Mouse (Mus musculus): ENCODE measurements at regions not wholly inside any gene's neighbourhood (a gene's known extent, or its start where the extent isn't known, plus 50 kb on each side); places are given as distances from the start of the nearest gene placed in this dataset.
"Not testable (repeated sequence)": the region's sequence is repeated elsewhere in the genome, so short reads cannot be mapped to it uniquely, and the experiment has no call there.

DNA sequence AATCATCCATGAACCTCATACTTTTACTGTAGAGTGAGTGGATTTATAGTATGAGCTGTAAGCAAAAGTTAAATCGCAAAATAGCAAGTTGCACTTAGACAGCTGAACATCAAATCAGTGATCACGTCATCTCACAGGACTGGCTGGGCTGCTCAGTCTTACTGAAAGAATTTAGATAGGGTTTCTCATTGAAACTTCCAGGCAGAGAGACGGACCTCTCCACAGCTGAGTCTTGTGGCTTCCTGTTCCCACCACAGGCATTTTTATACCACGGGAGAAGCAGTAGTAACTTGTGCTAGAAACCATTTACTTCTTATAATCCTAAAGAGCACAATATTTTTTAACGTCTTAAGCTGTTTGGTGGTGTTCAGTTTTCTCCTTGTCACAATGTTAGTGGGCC, 369.5 kb downstream of the Tlr4 start:
- TF ChIP-seq ELF1 (IDR thresholded peaks at IDR 0.05; ENCODE audit: low read depth, low read length) (no peak), CHD2 (IDR thresholded peaks at IDR 0.05; ENCODE audit: low read length) (no peak), ZC3H11A (IDR thresholded peaks at IDR 0.05; ENCODE audit: low read depth, low read length) (no peak), USF2 (conservative IDR thresholded peaks at IDR 0.05; ENCODE audit: low read depth, low read length) (no peak), POLR2AphosphoS2 (IDR thresholded peaks at IDR 0.05; ENCODE audit: low read depth, low read length) (no peak), JUN (IDR thresholded peaks at IDR 0.05; ENCODE audit: insufficient read depth, low read depth, low read length) (no peak), MYC (IDR thresholded peaks at IDR 0.05; ENCODE audit: low read depth, low read length) (no peak), ETS1 (conservative IDR thresholded peaks at IDR 0.05; ENCODE audit: low read depth, low read length) (no peak), ZNF384 (IDR thresholded peaks at IDR 0.05; ENCODE audit: low read depth, low read length) (no peak), GABPA (IDR thresholded peaks at IDR 0.05; ENCODE audit: insufficient replicate concordance, low read depth, low read length) (no peak), BHLHE40 (IDR thresholded peaks at IDR 0.05; ENCODE audit: low read depth, low read length) (no peak), JUND (conservative IDR thresholded peaks at IDR 0.05; ENCODE audit: low read depth, low read length) (no peak)
- in situ Hi-C loops (cut with MboI; ENCODE audit: low pct_ligation_motif_present, low pct_unique_long_range_greater_than_20kb, low sequenced_read_pairs) (no loop called here), dilution Hi-C loops (cut with MboI; ENCODE audit: extremely low pct_ligation_motif_present, extremely low pct_unique_long_range_greater_than_20kb, low sequenced_read_pairs) (no loop called here)
- no peak for DNase-seq (ENCODE audit: extremely low read depth)
- Histone ChIP-seq H3K36me3 (replicated peaks in 1 of 2; ENCODE audit: control insufficient read depth in 1 of 2, insufficient read depth in 1 of 2, low read length in 1 of 2) (no peaks in the 10 kb centered on the region), H3K27ac (ENCODE audit: insufficient read depth, low read depth) (no peak overlapping the region), H3K9me3 (replicated peaks; ENCODE audit: low read length) (peaks cover 8% of the 10 kb centered on the region), H3K4me3 (replicated peaks in 1 of 3; ENCODE audit: low read depth in 2 of 3, low read length in 2 of 3, poor library complexity in 1 of 3) (no peak overlapping the region), H3K79me2 (replicated peaks; ENCODE audit: control insufficient read depth, extremely low read depth, insufficient read depth, poor library complexity, severe bottlenecking) (no peaks in the 10 kb centered on the region), H3K4me1 (ENCODE audit: control insufficient read depth in 1 of 2, insufficient read depth in 2 of 2) (no peaks in the 10 kb centered on the region), H3K27me3 (replicated peaks) (no peaks in the 10 kb centered on the region), H3K4me2 (ENCODE audit: insufficient read depth, low read depth, poor library complexity, severe bottlenecking) (no peak overlapping the region), H3K9ac (ENCODE audit: insufficient read depth, low read depth) (no peak overlapping the region)

DNA sequence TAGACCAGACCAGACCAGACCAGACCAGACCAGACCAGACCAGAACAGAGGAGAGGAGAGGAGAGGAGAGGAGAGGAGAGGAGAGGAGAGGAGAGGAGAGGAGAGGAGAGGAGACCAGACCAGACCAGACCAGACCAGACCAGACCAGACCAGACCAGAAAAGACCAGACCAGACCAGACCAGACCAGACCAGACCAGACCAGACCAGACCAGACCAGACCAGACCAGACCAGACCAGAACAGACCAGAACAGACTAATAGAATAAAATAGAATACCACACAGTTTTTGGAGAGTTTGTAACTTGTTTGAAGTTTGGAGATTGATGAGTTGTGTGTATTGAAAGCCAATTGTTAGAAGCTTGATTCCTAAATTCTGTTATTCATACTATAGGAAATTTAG, 381.0 kb downstream of the Tlr4 start:
- H3K4me1 ChIP-seq (ENCODE audit: control insufficient read depth in 1 of 2, insufficient read depth in 2 of 2); H3K27me3 ChIP-seq (replicated peaks); H3K4me3 ChIP-seq (replicated peaks in 1 of 3; ENCODE audit: low read depth in 2 of 3, low read length in 2 of 3, poor library complexity in 1 of 3); H3K9ac ChIP-seq (ENCODE audit: insufficient read depth, low read depth); H3K79me2 ChIP-seq (replicated peaks; ENCODE audit: control insufficient read depth, extremely low read depth, insufficient read depth, poor library complexity, severe bottlenecking); H3K4me2 ChIP-seq (ENCODE audit: insufficient read depth, low read depth, poor library complexity, severe bottlenecking); DNase-seq (ENCODE audit: extremely low read depth); H3K36me3 ChIP-seq (replicated peaks in 1 of 2; ENCODE audit: control insufficient read depth in 1 of 2, insufficient read depth in 1 of 2, low read length in 1 of 2); H3K27ac ChIP-seq (ENCODE audit: insufficient read depth, low read depth); in situ Hi-C loops (cut with MboI; ENCODE audit: low pct_ligation_motif_present, low pct_unique_long_range_greater_than_20kb, low sequenced_read_pairs); H3K9me3 ChIP-seq (replicated peaks; ENCODE audit: low read length); dilution Hi-C loops (cut with MboI; ENCODE audit: extremely low pct_ligation_motif_present, extremely low pct_unique_long_range_greater_than_20kb, low sequenced_read_pairs): not testable (repeated sequence)

DNA sequence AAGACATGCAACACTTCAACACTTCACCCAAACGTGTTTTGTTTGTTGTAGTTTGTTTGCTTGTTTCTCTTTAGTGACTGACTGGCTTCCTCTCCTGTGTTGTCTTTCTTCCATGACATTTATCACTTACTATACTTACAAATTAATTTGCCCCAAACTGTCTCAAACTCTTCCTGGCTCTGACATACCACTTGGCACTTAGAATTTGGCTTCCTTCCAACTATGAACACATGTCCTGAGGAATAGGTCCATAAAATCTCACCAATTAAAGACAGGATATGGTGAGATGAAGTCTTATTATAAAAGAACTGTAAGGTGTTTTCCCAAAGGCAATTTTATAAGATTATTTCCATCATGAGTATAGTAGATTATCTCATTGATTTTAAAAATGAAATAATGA, 386.0 kb downstream of the Tlr4 start:
- H3K79me2 ChIP-seq (replicated peaks; ENCODE audit: control insufficient read depth, extremely low read depth, insufficient read depth, poor library complexity, severe bottlenecking), result no peaks in the 10 kb centered on the region
- no peaks in the 10 kb centered on the region for H3K4me1 ChIP-seq (ENCODE audit: control insufficient read depth in 1 of 2, insufficient read depth in 2 of 2)
- TF ChIP-seq MYC (IDR thresholded peaks at IDR 0.05; ENCODE audit: low read depth, low read length) (no peak), MAZ (IDR thresholded peaks at IDR 0.05; ENCODE audit: low read depth, low read length) (no peak), USF1 (IDR thresholded peaks at IDR 0.05; ENCODE audit: low read depth, low read length) (no peak), EP300 (IDR thresholded peaks at IDR 0.05; ENCODE audit: low read length) (no peak), CTCF (conservative IDR thresholded peaks at IDR 0.05 in 1 of 2, IDR thresholded peaks at IDR 0.05 in 1 of 2; ENCODE audit: low read depth in 2 of 2, low read length in 2 of 2) (no peak), JUN (IDR thresholded peaks at IDR 0.05; ENCODE audit: insufficient read depth, low read depth, low read length) (no peak), KAT2A (IDR thresholded peaks at IDR 0.05; ENCODE audit: insufficient replicate concordance, low read length) (no peak), SMC3 (IDR thresholded peaks at IDR 0.05; ENCODE audit: low read depth, low read length) (no peak), SIN3A (IDR thresholded peaks at IDR 0.05; ENCODE audit: low read length) (no peak), ZKSCAN1 (IDR thresholded peaks at IDR 0.05; ENCODE audit: borderline replicate concordance, low read depth, low read length) (no peak), USF2 (conservative IDR thresholded peaks at IDR 0.05; ENCODE audit: low read depth, low read length) (no peak), ZC3H11A (IDR thresholded peaks at IDR 0.05; ENCODE audit: low read depth, low read length) (no peak), POLR2AphosphoS2 (IDR thresholded peaks at IDR 0.05; ENCODE audit: low read depth, low read length) (no peak), NRF1 (IDR thresholded peaks at IDR 0.05; ENCODE audit: low read depth, low read length) (no peak)
- H3K4me2 ChIP-seq (ENCODE audit: insufficient read depth, low read depth, poor library complexity, severe bottlenecking), result no peak overlapping the region
- H3K36me3 ChIP-seq (replicated peaks in 1 of 2; ENCODE audit: control insufficient read depth in 1 of 2, insufficient read depth in 1 of 2, low read length in 1 of 2), result no peaks in the 10 kb centered on the region
- dilution Hi-C loops (cut with MboI; ENCODE audit: extremely low pct_ligation_motif_present, extremely low pct_unique_long_range_greater_than_20kb, low sequenced_read_pairs), result no loop called here
- H3K27me3 ChIP-seq (replicated peaks), result no peaks in the 10 kb centered on the region
- H3K27ac ChIP-seq (ENCODE audit: insufficient read depth, low read depth), result no peak overlapping the region
- DNase-seq (ENCODE audit: extremely low read depth), result no peak
- H3K9ac ChIP-seq (ENCODE audit: insufficient read depth, low read depth), result no peak overlapping the region
- in situ Hi-C loops (cut with MboI; ENCODE audit: low pct_ligation_motif_present, low pct_unique_long_range_greater_than_20kb, low sequenced_read_pairs), result no loop called here
- no peak overlapping the region for H3K4me3 ChIP-seq (replicated peaks in 1 of 3; ENCODE audit: low read depth in 2 of 3, low read length in 2 of 3, poor library complexity in 1 of 3)
- peaks cover 11% of the 10 kb centered on the region for H3K9me3 ChIP-seq (replicated peaks; ENCODE audit: low read length)

Measured in CH12.LX (cell line).